Mouse (Mus musculus) left cerebral cortex, postnatal 4 days (tissue): ENCODE data around the gene Crygc. TPM values are rescaled to one million over a fixed set of nuclear protein-coding genes. Genes with fewer than 3 reads are reported as not detected.
"Not testable (repeated sequence)": the region's sequence is repeated elsewhere in the genome, so short reads cannot be mapped to it uniquely, and the experiment has no call there.

Experiments
- DNase-seq: peaks from one replicate; pipeline ENCODE4 v3.0.0-alpha.2; 2022
- intact Hi-C: fragments of 180-260 bp; cut with DNase I; formaldehyde crosslinking; loops from one replicate; pipeline ENCODE4 v1.15.1; 2025
- total RNA-seq, 2 experiments: library from RNA; stranded (reverse); gene quantifications; 2 replicates each; pipeline ENCODE4 v1.2.3; 2021

The Crygc gene
- total RNA-seq, 2 experiments from 2014 or later: not detected

DNA sequence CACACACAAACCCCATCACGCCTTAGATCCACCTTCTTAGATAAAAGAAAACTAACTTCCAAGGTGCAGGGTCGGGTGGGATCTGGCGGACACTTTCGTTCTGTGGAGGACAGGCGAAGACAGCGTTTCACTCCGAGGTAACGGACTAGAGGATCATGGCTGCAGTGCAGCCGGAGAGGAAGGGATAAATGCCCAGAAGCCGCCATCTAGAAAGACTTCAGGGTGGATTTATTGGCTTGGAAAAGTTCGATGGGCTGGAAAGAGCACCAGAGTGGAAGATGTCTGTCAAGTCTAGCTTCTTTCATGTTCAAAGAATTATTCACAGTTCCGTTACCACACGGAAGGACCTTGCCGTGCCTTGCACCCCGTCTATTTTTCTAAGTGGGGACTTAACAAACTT is 9.3 kb downstream of the Crygc start:
- intact Hi-C loops: no loop called here
- DNase-seq: no peak

GRCm38 (mm10) chr1:65063352-65063751 is 10.1 kb downstream of the Crygc start, which contains the start of gene Crygd:
TSS of gene Crygd (minus strand) at chr1:65063452.
- no peak for DNase-seq
- intact Hi-C loops: no loop called here

DNA sequence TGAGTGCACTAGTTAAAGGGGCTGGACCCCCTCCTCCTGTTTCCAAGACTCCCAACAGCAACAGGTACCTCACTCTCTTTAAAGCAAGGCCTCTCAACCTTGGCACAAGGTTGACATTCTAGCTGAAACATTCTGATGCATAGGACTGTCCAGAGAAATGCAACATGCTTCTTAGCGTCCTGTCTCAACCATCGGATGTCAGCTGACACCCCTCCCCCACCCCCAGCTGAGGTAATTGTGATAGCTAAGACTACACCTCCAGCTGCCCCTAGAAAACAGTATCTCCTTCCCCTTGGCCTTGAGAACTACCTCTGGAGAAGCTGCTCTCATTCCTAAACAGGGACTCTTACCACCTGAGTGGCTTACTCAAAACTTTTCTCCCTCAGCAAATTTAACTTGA is 21.3 kb downstream of the Crygc start:
- no peak for DNase-seq
- intact Hi-C loops: no loop called here

GRCm38 (mm10) chr1:65051696-65052095 is 21.8 kb downstream of the Crygc start:
- DNase-seq: no peak
- intact Hi-C loops: no loop called here

DNA sequence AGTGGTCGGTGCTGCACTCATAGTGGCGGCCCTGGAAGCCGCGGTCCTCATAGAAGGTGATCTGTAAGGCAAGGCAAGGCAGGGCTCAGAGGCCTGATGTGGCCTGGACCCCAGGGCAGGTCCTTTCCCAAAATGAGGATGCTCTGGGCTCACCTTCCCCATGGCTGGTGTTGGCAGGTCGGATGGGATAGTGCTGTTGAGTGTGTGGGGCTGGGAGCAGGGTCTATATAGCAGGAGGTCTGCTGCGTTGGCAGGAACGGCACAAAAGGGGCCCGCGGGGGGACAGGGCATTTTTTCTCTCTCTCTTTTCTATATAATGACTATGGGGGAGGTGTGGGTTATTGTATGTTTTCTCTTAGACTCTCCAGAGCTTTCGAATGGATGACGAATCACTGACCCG is 22.5 kb downstream of the Crygc start, which contains the start of gene Cryge:
TSS of gene Cryge (minus strand) at position 198 of the 400 bp plus-strand sequence.
- DNase-seq, intact Hi-C loops: not testable (repeated sequence)

GRCm38 (mm10) chr1:65048781-65049180 is 24.7 kb downstream of the Crygc start:
- peak; percentile 51 for DNase-seq
- intact Hi-C loops: loop anchor here (5.0 kb wide), 1 partner anchor 129 kb away; no protein-coding TSS in a partner anchor

- no peak for DNase-seq
- intact Hi-C loops: loop anchor here (5.0 kb wide), 1 partner anchor 131 kb away; no protein-coding TSS in a partner anchor
Observed at GRCm38 (mm10) chr1:65046401-65047109, 26.9 kb downstream of the Crygc start.

DNA sequence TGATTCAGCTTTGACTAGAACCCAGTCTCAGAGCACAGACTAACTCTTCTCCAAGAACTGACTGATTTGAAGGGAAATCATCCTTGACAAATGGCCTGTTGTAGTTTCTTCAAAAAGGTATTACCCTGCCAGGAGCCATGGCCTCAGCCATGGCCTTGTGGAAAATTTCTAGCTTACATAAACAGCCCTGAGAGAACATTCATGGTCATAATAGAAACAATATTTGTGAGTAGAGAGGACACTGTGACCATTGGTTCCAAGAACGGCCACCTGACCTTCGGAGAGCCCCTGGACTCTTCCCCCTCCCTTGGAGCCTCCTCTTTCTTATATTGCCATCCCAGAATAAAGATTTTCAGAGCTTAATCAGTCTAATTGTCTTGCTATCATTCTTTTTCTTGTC is 30.1 kb downstream of the Crygc start:
- DNase-seq: no peak
- intact Hi-C loops: no loop called here

DNA sequence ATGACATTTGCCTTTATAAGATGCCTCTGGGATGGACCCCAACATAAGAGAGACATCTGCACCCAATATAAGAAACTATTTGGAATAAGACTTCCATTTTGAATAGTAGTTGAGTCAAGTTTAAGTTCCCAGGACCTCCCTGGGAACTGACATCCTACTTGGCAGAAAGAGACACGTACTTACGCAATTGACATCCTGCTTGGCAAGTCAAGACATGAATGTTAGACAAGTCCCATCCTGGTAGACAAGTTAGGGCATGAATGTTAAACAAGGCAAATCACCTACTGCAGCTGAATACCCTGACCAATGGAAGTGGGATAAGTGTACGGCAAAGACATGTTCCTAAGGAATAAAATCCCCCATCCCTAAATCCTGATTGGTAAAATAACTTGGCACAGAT is 31.7 kb downstream of the Crygc start:
- DNase-seq: no peak
- intact Hi-C loops: no loop called here

GRCm38 (mm10) chr1:65040806-65041205 is 32.7 kb downstream of the Crygc start:
- DNase-seq: no peak

GRCm38 (mm10) chr1:65039679-65040078 is 33.8 kb downstream of the Crygc start:
- no peak for DNase-seq
- intact Hi-C loops: no loop called here

More at GRCm38 (mm10) chr1:65040806-65041205, 32.7 kb downstream of the Crygc start:
- intact Hi-C loops: no loop called here

- no peak for DNase-seq
- intact Hi-C loops: no loop called here
Observed at GRCm38 (mm10) chr1:65037542-65037941, 35.9 kb downstream of the Crygc start.

DNA sequence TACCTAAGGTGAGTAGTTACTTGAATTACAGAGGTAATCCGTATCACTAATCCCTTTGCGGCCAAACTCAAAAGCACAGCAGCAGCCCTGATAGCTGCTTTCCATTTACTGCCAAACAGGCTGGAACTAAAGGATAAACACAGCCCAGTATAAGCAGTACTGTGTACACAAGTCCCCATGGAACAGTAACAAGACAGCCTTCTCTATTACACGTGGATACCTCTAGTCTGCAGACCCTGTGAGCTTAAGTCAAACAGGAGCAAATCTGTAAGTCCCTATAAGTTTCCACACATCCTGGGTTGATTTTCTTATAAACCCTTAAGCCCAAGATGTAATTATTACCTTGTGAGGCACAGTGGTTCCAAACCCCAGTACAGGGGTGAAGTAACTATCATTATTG is 38.0 kb downstream of the Crygc start:
- no peak for DNase-seq
- intact Hi-C loops: no loop called here

GRCm38 (mm10) chr1:65032641-65033040 is 40.8 kb downstream of the Crygc start, which contains the start of gene Akr1cl:
TSS of gene Akr1cl (minus strand) at chr1:65032759.
- DNase-seq: no peak
- intact Hi-C loops: no loop called here

GRCm38 (mm10) chr1:65028206-65028605 is 45.3 kb downstream of the Crygc start:
- no peak for DNase-seq
- intact Hi-C loops: no loop called here

Other genes starting within 250 kb of the Crygc start
- 10 to 100 TPM; 22.2 to 25.2 TPM for gene Plekhm3, start 116.9 kb downstream of the Crygc start, total RNA-seq
- not detected for gene Akr1cl, start 40.9 kb downstream of the Crygc start, total RNA-seq
- not detected for gene Cryge, start 22.5 kb downstream of the Crygc start, total RNA-seq
- not detected for gene Crygd, start 10.2 kb downstream of the Crygc start, total RNA-seq
- gene Crygb, start 8.6 kb upstream of the Crygc start, total RNA-seq: not detected
- gene Cryga, start 29.7 kb upstream of the Crygc start, total RNA-seq: under 1 TPM in 1 of 2 experiments, not detected in 1; 0.97 TPM
- gene Gm28845, start 45.9 kb upstream of the Crygc start, total RNA-seq: under 1 TPM in 1 of 2 experiments, not detected in 1; 0.52 TPM
- gene D630023F18Rik, start 49.5 kb upstream of the Crygc start, total RNA-seq: 1 to 10 TPM; 5.6 to 9.1 TPM
- gene Idh1, start 112.8 kb upstream of the Crygc start, total RNA-seq: 100 to 1,000 TPM; 322 to 358 TPM
- gene Pikfyve, start 113.0 kb upstream of the Crygc start, total RNA-seq: 10 to 100 TPM; 42.7 to 45.2 TPM
- 1 to 10 TPM; 2.6 to 2.9 TPM for gene Pth2r, start 208.4 kb upstream of the Crygc start, total RNA-seq